Mouse (Mus musculus) lung, postnatal 0 days (tissue): ENCODE data around the gene Cep162. TPM values are rescaled to one million over a fixed set of nuclear protein-coding genes. Genes with fewer than 3 reads are reported as not detected.

Experiments
- ATAC-seq: fragments of 200-750 bp; cut with Nextera tagmentation; 2 replicates; pipeline ENCODE4 v1.8.0; 2017; ENCODE audit warnings: moderate library complexity
- DNase-seq: peaks from one replicate; pipeline ENCODE4 v3.0.0-alpha.2; 2016; ENCODE audit warnings: low spot score
- H3K27ac ChIP-seq: fragments of 300-500 bp; sonication (generic); 2 replicates; pipeline ENCODE4 v1.5.1; 2014; ENCODE audit warnings: antibody characterized with exemption, mild to moderate bottlenecking, low read length, mixed read lengths
- H3K27me3 ChIP-seq: fragments of 300-500 bp; sonication (generic); replicated peaks from 2 replicates; pipeline ENCODE4 v1.6.1; 2014; ENCODE audit warnings: low read length, mixed read lengths; ENCODE audit not compliant: insufficient read depth
- H3K36me3 ChIP-seq: fragments of 300-500 bp; sonication (generic); 2 replicates; pipeline ENCODE4 v1.6.1; 2014; ENCODE audit warnings: low read length, mixed read lengths; ENCODE audit not compliant: insufficient read depth
- H3K4me1 ChIP-seq: fragments of 300-500 bp; sonication (generic); 2 replicates; pipeline ENCODE4 v1.6.1; 2014; ENCODE audit warnings: antibody characterized with exemption, low read depth, low read length, mixed read lengths; ENCODE audit not compliant: insufficient read depth
- H3K4me2 ChIP-seq: fragments of 300-500 bp; sonication (generic); replicated peaks from 2 replicates; pipeline ENCODE4 v1.6.1; 2014; ENCODE audit warnings: low read depth, mild to moderate bottlenecking, low read length, moderate library complexity, mixed read lengths
- H3K4me3 ChIP-seq: fragments of 300-500 bp; sonication (generic); 2 replicates; pipeline ENCODE4 v1.5.1; 2014; ENCODE audit warnings: low read depth, low read length
- H3K9ac ChIP-seq: fragments of 300-500 bp; sonication (generic); replicated peaks from 2 replicates; pipeline ENCODE4 v1.6.1; 2014; ENCODE audit warnings: low read depth, mild to moderate bottlenecking
- H3K9me3 ChIP-seq: fragments of 300-500 bp; sonication (generic); 2 replicates; pipeline ENCODE4 v1.6.1; 2016; ENCODE audit warnings: low read length, mixed read lengths
- CTCF ChIP-seq: IDR thresholded peaks from 2 replicates; pipeline ENCODE4 v1.5.1; 2016; ENCODE audit warnings: antibody characterized with exemption, mild to moderate bottlenecking
- EP300 ChIP-seq: IDR thresholded peaks from 2 replicates; pipeline ENCODE4 v1.6.1; 2016; ENCODE audit warnings: antibody characterized with exemption, mild to moderate bottlenecking, control low read depth
- WGBS: fragments of 180-500 bp; shearing (Covaris S2); extraction: QIAGEN DNeasy Blood & Tissue Kit; methylation state at CpG from one replicate; pipeline ENCODE4 v1.1.7; 2014; 5-methylcytosine and 5-hydroxymethylcytosine counted together
- polyA plus RNA-seq: library from polyadenylated mRNA; unstranded; fragments of >200 nt; fragmentation: Nextera tagmentation; extraction: Ambion mirVana; gene quantifications from 2 replicates; pipeline ENCODE4 v1.2.1, GENCODE M21; 2015

The Cep162 gene
- polyA plus RNA-seq, 1 experiment from 2014 or later: 3.2 TPM

- Histone ChIP-seq H3K4me2 (no peak overlapping the region), H3K27me3 (no peaks in the 10 kb centered on the region), H3K36me3 (peaks cover 11% of the 10 kb centered on the region), H3K9me3 (no peaks in the 10 kb centered on the region; the same call in 1 of the 2 replicates), H3K4me3 (no peak overlapping the region), H3K4me1 (no peaks in the 10 kb centered on the region), H3K9ac (no peak overlapping the region), H3K27ac (no peak overlapping the region)
- WGBS: 82% methylated on average over 3 of the region's 3 CpGs
- TF ChIP-seq EP300 (no peak), CTCF (no peak)
- ATAC-seq (no peak), DNase-seq (no peak)
Measured at GRCm38 (mm10) chr9:87197277-87197676, 58.1 kb downstream of the Cep162 start.

GRCm38 (mm10) chr9:87193721-87194120 is 61.6 kb downstream of the Cep162 start:
- H3K9me3 ChIP-seq: no peaks in the 10 kb centered on the region; the same call in 1 of the 2 replicates
- TF ChIP-seq CTCF: no peak
- TF ChIP-seq EP300: no peak
- H3K27ac ChIP-seq: no peak overlapping the region
- no peak overlapping the region for H3K9ac ChIP-seq
- no peak overlapping the region for H3K4me2 ChIP-seq
- H3K4me3 ChIP-seq: no peak overlapping the region
- ATAC-seq: no peak
- H3K4me1 ChIP-seq: no peaks in the 10 kb centered on the region
- peaks cover 16% of the 10 kb centered on the region for H3K36me3 ChIP-seq
- no peaks in the 10 kb centered on the region for H3K27me3 ChIP-seq
- 81% methylated on average over 1 of the region's 1 CpGs for WGBS
- no peak for DNase-seq

- DNase-seq (no peak), ATAC-seq (no peak)
- Histone ChIP-seq H3K4me3 (no peak overlapping the region), H3K27me3 (no peaks in the 10 kb centered on the region), H3K4me1 (no peaks in the 10 kb centered on the region), H3K9ac (no peak overlapping the region), H3K27ac (no peak overlapping the region), H3K36me3 (peaks cover 5% of the 10 kb centered on the region), H3K9me3 (no peaks in the 10 kb centered on the region), H3K4me2 (no peak overlapping the region)
- WGBS: 85% methylated on average over 4 of the region's 4 CpGs
- TF ChIP-seq EP300: no peak
- TF ChIP-seq CTCF: no peak
Measured at GRCm38 (mm10) chr9:87187336-87187735, 68.0 kb downstream of the Cep162 start.

GRCm38 (mm10) chr9:87182231-87182630 is 73.1 kb downstream of the Cep162 start:
- H3K9ac ChIP-seq: no peak overlapping the region
- WGBS: 87% methylated on average over 10 of the region's 10 CpGs
- no peaks in the 10 kb centered on the region for H3K27me3 ChIP-seq
- no peak for TF ChIP-seq CTCF
- no peak for TF ChIP-seq EP300
- H3K4me1 ChIP-seq: no peaks in the 10 kb centered on the region
- H3K4me2 ChIP-seq: no peak overlapping the region
- ATAC-seq (no peak), DNase-seq (no peak)
- no peak overlapping the region for H3K27ac ChIP-seq
- no peaks in the 10 kb centered on the region for H3K36me3 ChIP-seq
- no peaks in the 10 kb centered on the region for H3K9me3 ChIP-seq
- no peak overlapping the region for H3K4me3 ChIP-seq

- H3K4me2 ChIP-seq: no peak overlapping the region
- no peaks in the 10 kb centered on the region for H3K4me1 ChIP-seq
- no peak overlapping the region for H3K9ac ChIP-seq
- no peaks in the 10 kb centered on the region for H3K36me3 ChIP-seq
- H3K9me3 ChIP-seq: no peaks in the 10 kb centered on the region
- TF ChIP-seq CTCF (no peak), EP300 (no peak)
- H3K27ac ChIP-seq: no peak overlapping the region
- WGBS: 41% methylated on average over 7 of the region's 7 CpGs
- no peaks in the 10 kb centered on the region for H3K27me3 ChIP-seq
- no peak for DNase-seq
- no peak for ATAC-seq
- H3K4me3 ChIP-seq: no peak overlapping the region
Measured at GRCm38 (mm10) chr9:87178534-87178933, 76.8 kb downstream of the Cep162 start.

- H3K9me3 ChIP-seq: no peaks in the 10 kb centered on the region
- no peaks in the 10 kb centered on the region for H3K4me1 ChIP-seq
- H3K4me2 ChIP-seq: no peak overlapping the region
- no peak overlapping the region for H3K9ac ChIP-seq
- WGBS: 61% methylated on average over 3 of the region's 3 CpGs
- ATAC-seq (no peak), DNase-seq (no peak)
- H3K27me3 ChIP-seq: no peaks in the 10 kb centered on the region
- no peaks in the 10 kb centered on the region for H3K36me3 ChIP-seq
- H3K4me3 ChIP-seq: no peak overlapping the region
- no peak overlapping the region for H3K27ac ChIP-seq
- no peak for TF ChIP-seq EP300
- TF ChIP-seq CTCF: no peak
Measured at GRCm38 (mm10) chr9:87171517-87171916, 83.8 kb downstream of the Cep162 start.

- Histone ChIP-seq H3K27me3 (no peaks in the 10 kb centered on the region), H3K27ac (no peak overlapping the region), H3K9ac (no peak overlapping the region), H3K4me3 (no peak overlapping the region), H3K4me1 (no peaks in the 10 kb centered on the region), H3K4me2 (no peak overlapping the region), H3K36me3 (no peaks in the 10 kb centered on the region), H3K9me3 (no peaks in the 10 kb centered on the region)
- DNase-seq (no peak), ATAC-seq (no peak)
- TF ChIP-seq EP300: no peak
- no peak for TF ChIP-seq CTCF
- 77% methylated on average over 3 of the region's 3 CpGs for WGBS
Measured at GRCm38 (mm10) chr9:87170891-87171290, 84.4 kb downstream of the Cep162 start.
